Mouse (Mus musculus): ENCODE results near the gene Gpd2.

GRCm38 (mm10) chr2:57250113-57250512 is 12.7 kb downstream of the Gpd2 start:
- TF ChIP-seq CTCF (IDR thresholded peaks at IDR 0.05; ENCODE audit: extremely low read depth, insufficient read length, insufficient replicate concordance, low read depth, low read length) (no peak), POLR2A (IDR thresholded peaks at IDR 0.05; ENCODE audit: low read depth, low read length) (no peak)

All from small intestine, adult 2 months (tissue).